Mouse (Mus musculus) megakaryocyte-erythroid progenitor cell, adult 5-6 weeks (primary cell): ENCODE data around the gene Tmem164. TPM values are rescaled to one million over a fixed set of nuclear protein-coding genes. Genes with fewer than 3 reads are reported as not detected.

Experiments
- ATAC-seq: replicated peaks from 2 replicates; pipeline ENCODE4 v1.8.0; 2016; ENCODE audit warnings: mild to moderate bottlenecking, inconsistent platforms; ENCODE audit not compliant: severe bottlenecking, poor library complexity, low FRiP score, low TSS enrichment
- total RNA-seq, 2 experiments: library from RNA; stranded (forward) in 1 of 2; stranded (reverse) in 1 of 2; fragments of 200-1000, 215-1000 nt in 1 of 2; fragments of >200 nt in 1 of 2; fragmentation: Nextera tagmentation in 1 of 2; gene quantifications; 2 replicates each; pipeline ENCODE4 v1.2.3; 2014 to 2017

Gene Tmem164
- total RNA-seq, 2 experiments from 2014 or later: 35.3 to 44.4 TPM

- no peak for ATAC-seq
These were observed 201.0 kb downstream of the Tmem164 start for GRCm38 (mm10) chrX:142882255-142882654.

GRCm38 (mm10) chrX:142883593-142883992 lies 202.4 kb downstream of the Tmem164 start:
- ATAC-seq: no peak

DNA sequence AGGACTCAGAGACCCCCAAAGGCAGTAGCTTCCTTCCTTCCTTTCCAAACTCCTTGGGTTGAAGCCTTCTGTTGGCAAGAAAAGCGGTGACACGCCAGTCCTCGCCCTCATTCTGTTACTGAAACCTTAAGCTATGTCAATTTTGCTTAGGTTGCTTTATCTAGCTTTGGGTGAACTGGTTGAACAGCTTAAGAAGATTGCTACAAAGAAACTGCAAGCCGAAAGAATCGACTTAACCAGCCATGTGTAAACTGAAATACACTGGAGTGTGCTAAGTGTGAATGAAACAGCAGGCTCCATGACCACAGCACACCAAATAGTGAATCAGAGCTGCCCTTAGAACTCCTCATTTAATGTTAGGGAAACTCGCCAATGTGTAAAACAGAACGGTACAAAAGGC lies 204.8 kb downstream of the Tmem164 start:
- ATAC-seq: no peak
